Mouse (Mus musculus): ENCODE results near the gene Rbm15. TPM values are rescaled to one million over a fixed set of nuclear protein-coding genes. Genes with fewer than 3 reads are reported as not detected.

Rbm15 gene
- 14.8 and 15.4 TPM in 2 replicates for polyA plus RNA-seq (2015; fragmentation: Nextera tagmentation; extraction: Ambion mirVana)

GRCm38 (mm10) chr3:107333381-107334201 lies at the start of gene Rbm15:
Gene Rbm15 (minus strand): TSS chr3:107333673.
- H3K27me3 ChIP-seq: no peaks in the 10 kb centered on the region
- under 1% methylated on average over 62 of the region's 62 CpGs for WGBS

GRCm38 (mm10) chr3:107379422-107379821 lies 45.9 kb upstream of the Rbm15 start:
- H3K27me3 ChIP-seq: no peaks in the 10 kb centered on the region
- WGBS: 7% methylated on average over 4 of the region's 4 CpGs
- H3K9ac ChIP-seq: no peak overlapping the region
- H3K4me2 ChIP-seq: no peak overlapping the region
- no peaks in the 10 kb centered on the region for H3K9me3 ChIP-seq (replicated peaks)
- H3K27ac ChIP-seq: no peak overlapping the region
- 0 out of 2 replicates have a peak, but pooled peaks cover 4% of the 10 kb centered on the region for H3K4me1 ChIP-seq
- no peaks in the 10 kb centered on the region for H3K36me3 ChIP-seq (ENCODE audit: poor library complexity, severe bottlenecking)
- H3K4me3 ChIP-seq: no peak overlapping the region
- peak; percentile 41; the same call in 1 of the 2 replicates for ATAC-seq

More at GRCm38 (mm10) chr3:107333381-107334201, at the start of gene Rbm15:
- H3K27ac ChIP-seq: peak within 1 kb of the TSS; percentile 95
- peaks cover 33% of the 10 kb centered on the region for H3K4me1 ChIP-seq
- peak within 1 kb of the TSS; percentile 93 for H3K9ac ChIP-seq
- no peaks in the 10 kb centered on the region for H3K9me3 ChIP-seq (replicated peaks)
- H3K4me3 ChIP-seq: peak within 1 kb of the TSS; percentile 98
- peak within 1 kb of the TSS; percentile 98 for H3K4me2 ChIP-seq
- H3K36me3 ChIP-seq (ENCODE audit: poor library complexity, severe bottlenecking): peaks cover 15% of the 10 kb centered on the region
- ATAC-seq: peak; percentile 95

GRCm38 (mm10) chr3:107378626-107379025 lies 45.2 kb upstream of the Rbm15 start:
- WGBS: 91% methylated on average over 5 of the region's 5 CpGs
- no peak overlapping the region for H3K4me3 ChIP-seq

GRCm38 (mm10) chr3:107374948-107375664 lies 41.6 kb upstream of the Rbm15 start:
- H3K4me2 ChIP-seq: no peak overlapping the region
- 24% methylated on average over 6 of the region's 6 CpGs for WGBS
- H3K4me3 ChIP-seq: no peak overlapping the region
- ATAC-seq: no peak
- peaks cover 7% of the 10 kb centered on the region; the same call in 1 of the 2 replicates for H3K4me1 ChIP-seq
- no peaks in the 10 kb centered on the region for H3K36me3 ChIP-seq (ENCODE audit: poor library complexity, severe bottlenecking)
- no peaks in the 10 kb centered on the region for H3K9me3 ChIP-seq (replicated peaks)
- H3K9ac ChIP-seq: no peak overlapping the region
- H3K27ac ChIP-seq: no peak overlapping the region
- H3K27me3 ChIP-seq: no peaks in the 10 kb centered on the region

More at GRCm38 (mm10) chr3:107378626-107379025, 45.2 kb upstream of the Rbm15 start:
- no peak overlapping the region for H3K4me2 ChIP-seq
- ATAC-seq: no peak
- no peaks in the 10 kb centered on the region for H3K36me3 ChIP-seq (ENCODE audit: poor library complexity, severe bottlenecking)
- H3K4me1 ChIP-seq: 0 out of 2 replicates have a peak, but pooled peaks cover 4% of the 10 kb centered on the region
- no peaks in the 10 kb centered on the region for H3K27me3 ChIP-seq
- no peak overlapping the region for H3K27ac ChIP-seq
- no peak overlapping the region for H3K9ac ChIP-seq
- H3K9me3 ChIP-seq (replicated peaks): no peaks in the 10 kb centered on the region

- Histone ChIP-seq H3K4me1 (peaks cover 4% of the 10 kb centered on the region; the same call in 1 of the 2 replicates), H3K27ac (no peak overlapping the region), H3K36me3 (ENCODE audit: poor library complexity, severe bottlenecking) (no peaks in the 10 kb centered on the region), H3K27me3 (peaks cover 5% of the 10 kb centered on the region; the same call in 1 of the 2 replicates), H3K9ac (no peak overlapping the region), H3K4me3 (no peak overlapping the region), H3K9me3 (replicated peaks) (no peaks in the 10 kb centered on the region), H3K4me2 (no peak overlapping the region)
- 83% methylated on average over 6 of the region's 6 CpGs for WGBS
- no peak for ATAC-seq
Observed at GRCm38 (mm10) chr3:107369156-107369555, 35.7 kb upstream of the Rbm15 start.

GRCm38 (mm10) chr3:107367938-107368599 lies 34.6 kb upstream of the Rbm15 start:
- Histone ChIP-seq H3K4me2 (no peak overlapping the region), H3K36me3 (ENCODE audit: poor library complexity, severe bottlenecking) (no peaks in the 10 kb centered on the region), H3K27me3 (peaks cover 5% of the 10 kb centered on the region; the same call in 1 of the 2 replicates), H3K27ac (no peak overlapping the region), H3K9me3 (replicated peaks) (no peaks in the 10 kb centered on the region), H3K9ac (no peak overlapping the region), H3K4me3 (no peak overlapping the region), H3K4me1 (peaks cover 4% of the 10 kb centered on the region; the same call in 1 of the 2 replicates)
- no peak for ATAC-seq
- 77% methylated on average over 8 of the region's 8 CpGs for WGBS

- Histone ChIP-seq H3K9ac (no peak overlapping the region), H3K4me2 (no peak overlapping the region), H3K9me3 (replicated peaks) (no peaks in the 10 kb centered on the region), H3K4me1 (no peaks in the 10 kb centered on the region), H3K27me3 (peaks cover 5% of the 10 kb centered on the region; the same call in 1 of the 2 replicates), H3K36me3 (ENCODE audit: poor library complexity, severe bottlenecking) (no peaks in the 10 kb centered on the region), H3K27ac (no peak overlapping the region), H3K4me3 (no peak overlapping the region)
- ATAC-seq: no peak
- 89% methylated on average over 4 of the region's 4 CpGs for WGBS
Observed at GRCm38 (mm10) chr3:107365341-107365740, 31.9 kb upstream of the Rbm15 start.

- Histone ChIP-seq H3K9ac (no peak overlapping the region), H3K27me3 (peaks cover 5% of the 10 kb centered on the region; the same call in 1 of the 2 replicates), H3K4me2 (no peak overlapping the region), H3K27ac (no peak overlapping the region), H3K36me3 (ENCODE audit: poor library complexity, severe bottlenecking) (no peaks in the 10 kb centered on the region), H3K9me3 (replicated peaks) (no peaks in the 10 kb centered on the region), H3K4me1 (no peaks in the 10 kb centered on the region), H3K4me3 (no peak overlapping the region)
- ATAC-seq: no peak
- WGBS: 81% methylated on average over 5 of the region's 5 CpGs
Observed at GRCm38 (mm10) chr3:107363391-107363790, 29.9 kb upstream of the Rbm15 start.

GRCm38 (mm10) chr3:107360341-107360740 lies 26.9 kb upstream of the Rbm15 start:
- WGBS: 86% methylated on average over 4 of the region's 4 CpGs
- H3K36me3 ChIP-seq (ENCODE audit: poor library complexity, severe bottlenecking): no peaks in the 10 kb centered on the region
- no peak overlapping the region for H3K4me2 ChIP-seq
- no peak for ATAC-seq
- H3K9me3 ChIP-seq (replicated peaks): no peaks in the 10 kb centered on the region
- no peak overlapping the region for H3K4me3 ChIP-seq
- H3K27me3 ChIP-seq: peaks cover 11% of the 10 kb centered on the region; the same call in 1 of the 2 replicates
- no peak overlapping the region for H3K9ac ChIP-seq
- 0 out of 2 replicates have a peak, but pooled peaks cover 7% of the 10 kb centered on the region for H3K4me1 ChIP-seq
- H3K27ac ChIP-seq: no peak overlapping the region

GRCm38 (mm10) chr3:107357700-107358234 lies 24.3 kb upstream of the Rbm15 start:
- Histone ChIP-seq H3K9ac (no peak overlapping the region), H3K36me3 (ENCODE audit: poor library complexity, severe bottlenecking) (no peaks in the 10 kb centered on the region), H3K9me3 (replicated peaks) (no peaks in the 10 kb centered on the region), H3K27ac (no peak overlapping the region), H3K4me1 (0 out of 2 replicates have a peak, but pooled peaks cover 7% of the 10 kb centered on the region), H3K4me2 (no peak overlapping the region), H3K4me3 (no peak overlapping the region), H3K27me3 (peaks cover 19% of the 10 kb centered on the region)
- WGBS: 61% methylated on average over 3 of the region's 3 CpGs
- ATAC-seq: 0 out of 2 replicates have a peak, but pooled peaks have one; percentile 16

- H3K9ac ChIP-seq: no peak overlapping the region
- H3K27ac ChIP-seq: no peak overlapping the region
- 2% methylated on average over 11 of the region's 11 CpGs for WGBS
- no peaks in the 10 kb centered on the region for H3K36me3 ChIP-seq (ENCODE audit: poor library complexity, severe bottlenecking)
- peaks cover 21% of the 10 kb centered on the region for H3K27me3 ChIP-seq
- H3K4me2 ChIP-seq: peak overlapping the region; percentile 28
- ATAC-seq: peak; percentile 96
- H3K4me1 ChIP-seq: 0 out of 2 replicates have a peak, but pooled peaks cover 7% of the 10 kb centered on the region
- no peak overlapping the region for H3K4me3 ChIP-seq
- no peaks in the 10 kb centered on the region for H3K9me3 ChIP-seq (replicated peaks)
Observed at GRCm38 (mm10) chr3:107356964-107357441, 23.5 kb upstream of the Rbm15 start.
